ENCODE assay signal across 18 mouse cellular contexts in genomic region chr3:146482044-146482443, GRCm38 (mm10). TPM values are rescaled to one million over a fixed set of nuclear protein-coding genes. Genes with fewer than 3 reads are reported as not detected.
DNase-seq lines count a peak whose midpoint lies in the region; TF ChIP-seq lines count a peak whose summit lies in the region.
"Had no signal": no experiment of that assay in that cellular context is flagged by ENCODE, and none has a peak within 500 bp of the region (broad histone marks: within the 10 kb centered on the region; RNA-seq: fewer than 3 reads in every experiment).

No protein-coding gene starts in this region.

- no peak for DNase-seq in gastrocnemius, adult 2 months
- no peak for DNase-seq in gastrocnemius, adult 8-10 months (ENCODE audit: low spot score in 2 of 2)
- no peak for DNase-seq in layer of hippocampus, adult 2 months (ENCODE audit: low spot score in 2 of 2)
- no peak for DNase-seq in layer of hippocampus, adult 11-12 months (ENCODE audit: low spot score)
- peak; percentile 4 for DNase-seq in lung, postnatal 36 days
- DNase-seq in lung, postnatal 4 days, result no peak
- no peak for DNase-seq in thymus, adult 2 months
- DNase-seq: adrenal gland, postnatal 25 days; B cell, adult 2 months; cerebellum, postnatal 10 days; kidney, adult 18-20 months; kidney, postnatal 10 days; layer of hippocampus, postnatal 36 days; thymus, postnatal 36 days had no signal

- intact Hi-C loops in gastrocnemius, adult 2 months (cut with DNase I), result no loop called here

- H3K27ac ChIP-seq in gastrocnemius, adult 2 months, result no peak overlapping the region
- no peak overlapping the region for H3K27ac ChIP-seq in layer of hippocampus, adult 2 months
- H3K27ac ChIP-seq in bone marrow macrophage, adult 2 months (ENCODE audit: insufficient read depth, low read depth, low read length), result no peak overlapping the region
- H3K27ac ChIP-seq in thymus, adult 2 months (ENCODE audit: control insufficient read depth, insufficient read depth, low read length), result no peak overlapping the region
- H3K27ac ChIP-seq: forebrain, embryonic 10.5 days; hindbrain, embryonic 10.5 days; macrophage had no signal

- TF ChIP-seq CTCF in gastrocnemius, adult 2 months (IDR thresholded peaks at IDR 0.05), result peak; percentile 41
- TF ChIP-seq CTCF in layer of hippocampus, adult 2 months (conservative IDR thresholded peaks at IDR 0.05), result peak; percentile 68
- TF ChIP-seq CTCF in bone marrow macrophage, adult 2 months (IDR thresholded peaks at IDR 0.05; ENCODE audit: low read depth, low read length), result 0 out of 2 replicates have a peak, but pooled peaks have one; percentile 16
- no peak for TF ChIP-seq CTCF in thymus, adult 2 months (IDR thresholded peaks at IDR 0.05; ENCODE audit: borderline replicate concordance, control insufficient read depth, extremely low read depth, insufficient read depth, low read length, poor library complexity)

- WGBS in thymus, adult 2 months, result 90% methylated on average over 2 of the region's 2 CpGs

- H3K27me3 ChIP-seq in thymus, adult 2 months (ENCODE audit: control insufficient read depth, insufficient read depth, low read length), result no peaks in the 10 kb centered on the region

- H3K4me3 ChIP-seq in gastrocnemius, adult 2 months, result no peak overlapping the region
- no peak overlapping the region for H3K4me3 ChIP-seq in layer of hippocampus, adult 2 months
- H3K4me3 ChIP-seq in bone marrow macrophage, adult 2 months (ENCODE audit: insufficient read depth, low read length), result no peak overlapping the region
- no peak overlapping the region for H3K4me3 ChIP-seq in thymus, adult 2 months (ENCODE audit: control insufficient read depth, insufficient read depth, low read length)
- H3K4me3 ChIP-seq: forebrain, embryonic 10.5 days; hindbrain, embryonic 10.5 days had no signal

- no peak for TF ChIP-seq POLR2A in bone marrow macrophage, adult 2 months (IDR thresholded peaks at IDR 0.05; ENCODE audit: borderline replicate concordance, low read depth, low read length)
- no peak for TF ChIP-seq POLR2A in thymus, adult 2 months (IDR thresholded peaks at IDR 0.05; ENCODE audit: control insufficient read depth, extremely low read depth, insufficient read depth, low read length, poor library complexity)

- no peaks in the 10 kb centered on the region for H3K36me3 ChIP-seq in thymus, adult 2 months (ENCODE audit: control insufficient read depth, insufficient read depth, low read length)
- H3K36me3 ChIP-seq: hindbrain, embryonic 10.5 days had no signal

- no peaks in the 10 kb centered on the region for H3K4me1 ChIP-seq in bone marrow macrophage, adult 2 months (ENCODE audit: control insufficient read depth, insufficient read depth, low read length)
- no peaks in the 10 kb centered on the region for H3K4me1 ChIP-seq in thymus, adult 2 months (replicated peaks; ENCODE audit: control insufficient read depth, insufficient read depth, low read length)
- H3K4me1 ChIP-seq: forebrain, embryonic 10.5 days; hindbrain, embryonic 10.5 days had no signal

RNA-seq across cellular contexts. Expression of gene Spata1, which starts 17.5 kb away (rescaled TPM):
- total RNA-seq in gastrocnemius, adult 2 months (2021), result 1 to 10 TPM; 4.4 to 5.4 TPM
- 1 to 10 TPM; 5.0 to 7.1 (median 6.3) TPM for total RNA-seq in gastrocnemius, adult 8-10 months (2022)
- total RNA-seq in layer of hippocampus, adult 2 months (2021), result 1 to 10 TPM; 2.8 to 4.9 TPM
- polyA plus RNA-seq in bone marrow macrophage, adult 2 months (2012; ENCODE audit: insufficient read depth, insufficient read length, missing spikeins), result 4.0 and 7.2 TPM in 2 replicates
- 1.9 and 2.5 TPM in 2 replicates for polyA plus RNA-seq in thymus, adult 2 months (2012; rRNA removed)

RNA-seq across cellular contexts. Expression of gene Gng5, which starts 17.6 kb away (rescaled TPM):
- total RNA-seq in gastrocnemius, adult 2 months (2021), result 100 to 1,000 TPM; 409 to 580 TPM
- 100 to 1,000 TPM; 389 to 469 (median 438) TPM for total RNA-seq in gastrocnemius, adult 8-10 months (2022)
- 10 to 100 TPM; 44.5 to 46.2 TPM for total RNA-seq in layer of hippocampus, adult 2 months (2021)
- polyA plus RNA-seq in bone marrow macrophage, adult 2 months (2012; ENCODE audit: insufficient read depth, insufficient read length, missing spikeins), result 450 and 503 TPM in 2 replicates
- polyA plus RNA-seq in thymus, adult 2 months (2012; rRNA removed), result 358 and 374 TPM in 2 replicates

RNA-seq across cellular contexts. Expression of gene Ctbs, which starts 32.4 kb away (rescaled TPM):
- total RNA-seq in gastrocnemius, adult 2 months (2021), result 1 to 10 TPM; 4.1 to 4.5 TPM
- total RNA-seq in gastrocnemius, adult 8-10 months (2022), result 1 to 10 TPM; 3.1 to 5.1 (median 4.2) TPM
- total RNA-seq in layer of hippocampus, adult 2 months (2021), result 1 to 10 TPM; 9.0 to 9.1 TPM
- 27.2 and 31.6 TPM in 2 replicates for polyA plus RNA-seq in bone marrow macrophage, adult 2 months (2012; ENCODE audit: insufficient read depth, insufficient read length, missing spikeins)
- 2.0 and 2.5 TPM in 2 replicates for polyA plus RNA-seq in thymus, adult 2 months (2012; rRNA removed)

RNA-seq across cellular contexts. Expression of gene Rpf1, which starts 39.2 kb away (rescaled TPM):
- total RNA-seq in gastrocnemius, adult 2 months (2021), result 10 to 100 TPM; 12.3 to 12.8 TPM
- total RNA-seq in gastrocnemius, adult 8-10 months (2022), result 10 to 100 TPM; 10.1 to 13.6 (median 11.7) TPM
- 10 to 100 TPM; 16.3 to 17.1 TPM for total RNA-seq in layer of hippocampus, adult 2 months (2021)
- 39.9 and 47.4 TPM in 2 replicates for polyA plus RNA-seq in bone marrow macrophage, adult 2 months (2012; ENCODE audit: insufficient read depth, insufficient read length, missing spikeins)
- polyA plus RNA-seq in thymus, adult 2 months (2012; rRNA removed), result 18.6 and 19.0 TPM in 2 replicates

Comparison
In these comparisons a context has a peak if more than half of its experiments do, and no peak if none do; other contexts are left out.
1. RNA of gene Gng5, which starts 17.6 kb away (total RNA-seq): 409 to 580 TPM in gastrocnemius, adult 2 months and 389 to 469 TPM in gastrocnemius, adult 8-10 months; 44.5 to 46.2 TPM in layer of hippocampus, adult 2 months; every median in the first group is over 4 times any median in the second.